9 mouse cellular contexts compared by ENCODE assay signal in genomic region chr4:125413833-125414719, GRCm38 (mm10).
DNase-seq lines count a peak whose midpoint lies in the region; ATAC-seq and TF ChIP-seq lines count a peak whose summit lies in the region.
"Had no signal": no experiment of that assay in that cellular context is flagged by ENCODE, and none has a peak within 500 bp of the region (broad histone marks: within the 10 kb centered on the region; RNA-seq: fewer than 3 reads in every experiment).

No protein-coding gene starts in this region.

- H3K27ac ChIP-seq in heart, adult 2 months = no peak overlapping the region
- no peak overlapping the region for H3K27ac ChIP-seq in embryonic facial prominence, embryonic 10.5 days (replicated peaks)
- no peak overlapping the region for H3K27ac ChIP-seq in midbrain, embryonic 11.5 days (ENCODE audit: low read depth, low read length)
- H3K27ac ChIP-seq: liver, embryonic 13.5 days had no signal

- peak; percentile 6 for DNase-seq in heart, postnatal 4 days
- DNase-seq in heart, adult 2 months = no peak
- peak; percentile 61 for DNase-seq in MN1 (ENCODE audit: low spot score)
- DNase-seq in embryonic facial prominence, embryonic 10.5 days (ENCODE audit: low spot score) = peak; percentile 22
- peak; percentile 84 for DNase-seq in midbrain, embryonic 11.5 days (ENCODE audit: low spot score, missing footprints)
- no peak for DNase-seq in lung, postnatal 36 days
- DNase-seq: liver, embryonic 13.5 days had no signal

- no peak overlapping the region for H3K4me3 ChIP-seq in heart, adult 2 months
- H3K4me3 ChIP-seq in embryonic facial prominence, embryonic 10.5 days = no peak overlapping the region
- H3K4me3 ChIP-seq in midbrain, embryonic 11.5 days (ENCODE audit: low read depth, low read length) = no peak overlapping the region
- H3K4me3 ChIP-seq: liver, embryonic 13.5 days had no signal

- no peaks in the 10 kb centered on the region for H3K4me1 ChIP-seq in heart, adult 2 months (ENCODE audit: control insufficient read depth, insufficient read depth, low read length)
- peaks cover 47% of the 10 kb centered on the region for H3K4me1 ChIP-seq in embryonic facial prominence, embryonic 10.5 days
- peaks cover 19% of the 10 kb centered on the region for H3K4me1 ChIP-seq in midbrain, embryonic 11.5 days (ENCODE audit: control insufficient read depth, insufficient read depth, low read length)

- TF ChIP-seq POLR2A in heart, adult 2 months (IDR thresholded peaks at IDR 0.05; ENCODE audit: insufficient read depth, low read depth, low read length) = no peak

- intact Hi-C loops in heart, adult 2 months (cut with DNase I) = no loop called here

- no peak overlapping the region for H3K9ac ChIP-seq in heart, adult 2 months (ENCODE audit: low read depth, low read length)
- H3K9ac ChIP-seq in midbrain, embryonic 11.5 days (ENCODE audit: low read length) = no peak overlapping the region
- H3K9ac ChIP-seq: liver, embryonic 13.5 days had no signal

- no peak overlapping the region for H3K4me2 ChIP-seq in midbrain, embryonic 11.5 days
- H3K4me2 ChIP-seq: liver, embryonic 13.5 days had no signal

- TF ChIP-seq CTCF in heart, adult 2 months (IDR thresholded peaks at IDR 0.05) = no peak

- no peaks in the 10 kb centered on the region for H3K27me3 ChIP-seq in heart, adult 2 months (ENCODE audit: control insufficient read depth, insufficient read depth, low read length)
- peaks cover 38% of the 10 kb centered on the region for H3K27me3 ChIP-seq in embryonic facial prominence, embryonic 10.5 days (replicated peaks; ENCODE audit: low read depth, poor library complexity, severe bottlenecking)
- peaks cover 9% of the 10 kb centered on the region; the same call in 1 of the 2 replicates for H3K27me3 ChIP-seq in midbrain, embryonic 11.5 days (ENCODE audit: control insufficient read depth, insufficient read depth, low read length)
- H3K27me3 ChIP-seq: liver, embryonic 13.5 days had no signal

- WGBS in heart, adult 2 months = 65% methylated on average over 7 of the region's 7 CpGs
- 82% methylated on average over 7 of the region's 7 CpGs for WGBS in embryonic facial prominence, embryonic 10.5 days
- 77% methylated on average over 7 of the region's 7 CpGs for WGBS in midbrain, embryonic 11.5 days

- H3K79me2 ChIP-seq in heart, adult 2 months (replicated peaks; ENCODE audit: control insufficient read depth, insufficient read depth, low read length) = no peaks in the 10 kb centered on the region

- H3K36me3 ChIP-seq in heart, adult 2 months (ENCODE audit: control insufficient read depth, insufficient read depth, low read length) = no peaks in the 10 kb centered on the region
- H3K36me3 ChIP-seq in embryonic facial prominence, embryonic 10.5 days (replicated peaks) = no peaks in the 10 kb centered on the region
- no peaks in the 10 kb centered on the region for H3K36me3 ChIP-seq in midbrain, embryonic 11.5 days (ENCODE audit: control insufficient read depth, insufficient read depth, low read length)
- H3K36me3 ChIP-seq: liver, embryonic 13.5 days had no signal

- H3K9me3 ChIP-seq in embryonic facial prominence, embryonic 10.5 days = no peaks in the 10 kb centered on the region
- no peaks in the 10 kb centered on the region for H3K9me3 ChIP-seq in midbrain, embryonic 11.5 days (ENCODE audit: control insufficient read depth, low read length)
- H3K9me3 ChIP-seq: liver, embryonic 13.5 days had no signal

- TF ChIP-seq EP300 in heart, adult 2 months (IDR thresholded peaks at IDR 0.05; ENCODE audit: insufficient read depth, low read depth, low read length) = no peak

- ATAC-seq in midbrain, embryonic 11.5 days (ENCODE audit: low FRiP score) = 0 out of 2 replicates have a peak, but pooled peaks have one; percentile 62
- ATAC-seq in megakaryocyte-erythroid progenitor cell, adult 5-6 weeks (replicated peaks; ENCODE audit: low FRiP score, low TSS enrichment, poor library complexity, severe bottlenecking) = no peak
- ATAC-seq in monocyte, adult 5-6 weeks (replicated peaks; ENCODE audit: insufficient number of reproducible peaks, low FRiP score, low TSS enrichment, poor library complexity, severe bottlenecking) = no peak

Comparison
In these comparisons a context has a peak if more than half of its experiments do, and no peak if none do; other contexts are left out.
1. DNase-seq: peak in heart, postnatal 4 days (single experiment), MN1 (single experiment), embryonic facial prominence, embryonic 10.5 days (single experiment) and midbrain, embryonic 11.5 days (single experiment); none in heart, adult 2 months (0 of 2) and lung, postnatal 36 days (single experiment).